Mouse (Mus musculus) brain, embryonic 14.5 days (tissue): ENCODE results near the gene Ppm1g. TPM values are rescaled to one million over a fixed set of nuclear protein-coding genes. Genes with fewer than 3 reads are reported as not detected.
A peak's percentile ranks its signal among the peaks of the same experiment; 100 is the strongest.

ENCODE experiments used
- DNase-seq: peaks from one replicate; pipeline ENCODE4 v3.0.0-alpha.2; 2011; ENCODE audit warnings: low read depth
- CTCF ChIP-seq: fragments of 200-500 bp; IDR thresholded peaks from 2 replicates; pipeline ENCODE4 v1.5.1; 2012; ENCODE audit warnings: inconsistent platforms, mild to moderate bottlenecking, moderate library complexity, borderline replicate concordance; ENCODE audit not compliant: insufficient read depth, insufficient read length; ENCODE audit errors: extremely low read depth
- POLR2A ChIP-seq: fragments of 200-500 bp; IDR thresholded peaks from 2 replicates; pipeline ENCODE4 v1.6.1; 2012; ENCODE audit warnings: mild to moderate bottlenecking, inconsistent platforms, borderline replicate concordance; ENCODE audit not compliant: poor library complexity, insufficient read depth, insufficient read length, severe bottlenecking; ENCODE audit errors: extremely low read depth
- polyA plus RNA-seq: library from polyadenylated mRNA; depleted of rRNA; stranded (reverse); fragments of >200 nt; gene quantifications from 2 replicates; pipeline ENCODE4 v1.2.3, GENCODE M21; 2012

Ppm1g gene
- polyA plus RNA-seq, 1 experiment, result 192 TPM

GRCm38 (mm10) chr5:31251541-31252101 lies 31.1 kb upstream of the Ppm1g start, which contains the start of gene Krtcap3:
Krtcap3 (plus strand) TSS chr5:31251691.
- DNase-seq, result peak; percentile 22
- TF ChIP-seq POLR2A (no peak), CTCF (no peak)

- peak; percentile 36 for DNase-seq
- TF ChIP-seq CTCF (no peak), POLR2A (no peak)
Measured at GRCm38 (mm10) chr5:31250716-31251115, 30.2 kb upstream of the Ppm1g start.

GRCm38 (mm10) chr5:31242191-31242590 lies 21.7 kb upstream of the Ppm1g start:
- DNase-seq, result no peak
- TF ChIP-seq CTCF (no peak), POLR2A (no peak)

GRCm38 (mm10) chr5:31241522-31242034 lies 21.1 kb upstream of the Ppm1g start:
- TF ChIP-seq POLR2A, result no peak
- no peak for TF ChIP-seq CTCF
- DNase-seq, result no peak

- DNase-seq, result peak; percentile 98
- peak; percentile 90 for TF ChIP-seq POLR2A
- no peak for TF ChIP-seq CTCF
Measured at GRCm38 (mm10) chr5:31240637-31241521, 20.4 kb upstream of the Ppm1g start, which contains the start of the genes Nrbp1 and Gm9970. Nrbp1 (plus strand) TSS chr5:31240864. Gm9970 (minus strand) TSS chr5:31241232.

- TF ChIP-seq POLR2A (no peak), CTCF (no peak)
- DNase-seq, result no peak
Measured at GRCm38 (mm10) chr5:31226641-31227040, 6.2 kb upstream of the Ppm1g start.

GRCm38 (mm10) chr5:31222696-31223095 lies 2.2 kb upstream of the Ppm1g start:
- DNase-seq, result no peak
- TF ChIP-seq CTCF (no peak), POLR2A (no peak)

GRCm38 (mm10) chr5:31221304-31221945 lies 938 bp upstream of the Ppm1g start:
- peak; percentile 87 for DNase-seq
- TF ChIP-seq POLR2A, result no peak
- TF ChIP-seq CTCF, result peak; percentile 59; the same call in 1 of the 2 replicates

- no peak for TF ChIP-seq POLR2A
- TF ChIP-seq CTCF, result 0 out of 2 replicates have a peak, but pooled peaks have one; percentile 1
- peak; percentile 66 for DNase-seq
Measured at GRCm38 (mm10) chr5:31219911-31220447, 508 bp downstream of the Ppm1g start.

- no peak for DNase-seq
- TF ChIP-seq CTCF, result no peak
- TF ChIP-seq POLR2A, result no peak
Measured at GRCm38 (mm10) chr5:31219474-31219873, 1.0 kb downstream of the Ppm1g start.
